Mouse (Mus musculus) E14TG2a.4 (cell line): ENCODE results near the gene Gm5136.

Source experiments
- CTCF ChIP-seq: conservative IDR thresholded peaks from 2 replicates; pipeline ENCODE4 v1.5.1; 2014; ENCODE audit warnings: low read length
- POU5F1 ChIP-seq: IDR thresholded peaks from 2 replicates; pipeline ENCODE4 v1.6.1; 2014; ENCODE audit warnings: low read length, borderline replicate concordance

GRCm38 (mm10) chr10:108668944-108669343 is 31.0 kb downstream of the Gm5136 start:
- no peak for TF ChIP-seq CTCF
- no peak for TF ChIP-seq POU5F1
